Mouse (Mus musculus) cerebellum, adult 9-11 months (tissue): ENCODE data around the gene Cltb.

Experiments
- DNase-seq: peaks from one replicate; pipeline ENCODE4 v3.0.0; 2022

Cltb gene

GRCm38 (mm10) chr13:54560608-54561007 lies 50.5 kb downstream of the Cltb start:
- DNase-seq = no peak

- DNase-seq = no peak
Measured at GRCm38 (mm10) chr13:54559656-54560055, 51.5 kb downstream of the Cltb start.

DNA sequence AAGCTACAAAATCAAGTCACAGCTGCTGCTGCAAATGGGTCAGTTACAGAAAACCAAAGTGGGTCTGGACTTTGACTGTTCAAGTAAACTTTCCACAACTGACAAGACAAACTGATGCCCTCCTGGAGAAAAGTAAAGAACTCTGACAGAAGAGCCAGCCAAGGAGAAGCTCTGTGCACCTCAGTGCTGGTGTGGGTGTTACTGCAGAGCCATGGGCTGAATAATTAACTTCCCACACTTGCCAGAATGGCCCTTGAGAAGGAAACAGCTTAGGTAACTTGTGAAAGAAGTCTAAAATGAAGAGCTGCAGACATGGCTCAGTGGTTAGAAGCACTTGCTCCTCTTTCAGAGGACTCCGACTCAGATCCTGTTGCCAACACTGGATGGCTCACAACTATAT lies 53.5 kb downstream of the Cltb start:
- peak; percentile 30 for DNase-seq

- DNase-seq = peak; percentile 97
Measured at GRCm38 (mm10) chr13:54556796-54557195, 54.3 kb downstream of the Cltb start.

- DNase-seq = no peak
Measured at GRCm38 (mm10) chr13:54556176-54556575, 55.0 kb downstream of the Cltb start.

DNA sequence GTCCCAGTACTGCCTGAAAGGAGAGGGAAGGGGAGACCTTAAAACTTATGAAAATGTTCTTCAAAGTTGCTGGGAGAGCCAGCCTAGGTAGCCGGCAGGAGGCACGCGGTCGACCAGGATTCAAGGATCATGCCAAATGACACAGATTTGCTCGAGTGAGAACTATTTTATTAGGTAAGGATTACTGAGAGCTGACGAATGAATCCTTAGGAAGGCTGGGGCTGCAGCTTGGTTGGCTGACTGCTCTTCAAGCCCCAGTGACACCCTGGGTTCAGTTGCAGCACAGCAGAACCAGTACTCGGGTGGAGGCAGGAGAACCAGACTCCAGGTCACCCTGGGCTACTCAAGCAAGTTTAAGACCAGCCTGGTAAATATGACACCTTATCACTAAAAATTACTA lies 63.1 kb downstream of the Cltb start:
- no peak for DNase-seq
